16 mouse cellular contexts compared by ENCODE assay signal in the genomic region with DNA sequence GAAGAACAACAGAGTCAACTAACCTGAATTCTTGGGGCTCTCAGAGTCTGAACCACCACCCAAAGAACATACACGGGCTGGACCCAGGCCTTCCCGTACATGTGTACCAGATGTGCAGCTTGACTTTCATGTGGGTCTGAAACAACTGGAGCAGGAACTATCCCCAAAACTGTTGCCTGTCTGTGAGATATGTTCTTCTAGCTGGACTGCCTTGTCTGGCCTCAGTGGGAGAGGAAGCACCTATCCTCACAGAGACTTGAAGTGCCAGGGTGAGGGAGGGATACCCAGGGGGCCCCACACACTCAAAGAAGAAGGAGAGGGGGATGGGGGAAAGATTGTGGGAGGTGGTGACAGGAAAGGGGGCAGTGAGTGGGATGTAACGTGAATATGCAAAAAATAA.
"Had no signal": no experiment of that assay in that cellular context is flagged by ENCODE, and none has a peak within 500 bp of the region (broad histone marks: within the 10 kb centered on the region; RNA-seq: fewer than 3 reads in every experiment).

No protein-coding gene starts in this region.

- H3K9me3 ChIP-seq: neural tube, embryonic 13.5 days; neural tube, embryonic 15.5 days; stomach, embryonic 15.5 days had no signal

- H3K27me3 ChIP-seq: neural tube, embryonic 13.5 days; neural tube, embryonic 15.5 days; stomach, embryonic 15.5 days had no signal

- H3K4me2 ChIP-seq: neural tube, embryonic 13.5 days; neural tube, embryonic 15.5 days; stomach, embryonic 15.5 days had no signal

- DNase-seq: retina, postnatal 1 day; right cerebral cortex, adult 18-20 months; right cerebral cortex, postnatal 14 days; right cerebral cortex, postnatal 25 days; right cerebral cortex, postnatal 4 days; spleen, adult 18-20 months; thymus, adult 18-20 months; thymus, adult 2 months; thymus, postnatal 14 days; thymus, postnatal 25 days; thymus, postnatal 36 days; thymus, postnatal 4 days had no signal

- H3K4me3 ChIP-seq: neural tube, embryonic 13.5 days; neural tube, embryonic 15.5 days; stomach, embryonic 15.5 days had no signal

- H3K27ac ChIP-seq: neural tube, embryonic 13.5 days; neural tube, embryonic 15.5 days; stomach, embryonic 15.5 days; stomach, postnatal 0 days had no signal

- H3K4me1 ChIP-seq: neural tube, embryonic 13.5 days; neural tube, embryonic 15.5 days; stomach, embryonic 15.5 days had no signal

- H3K9ac ChIP-seq: neural tube, embryonic 13.5 days; neural tube, embryonic 15.5 days; stomach, embryonic 15.5 days had no signal

- H3K36me3 ChIP-seq: neural tube, embryonic 13.5 days; neural tube, embryonic 15.5 days; stomach, embryonic 15.5 days had no signal
